Comparison of ENCODE assay signal across 19 mouse cellular contexts in genomic region chr11:100896078-100896477, GRCm38 (mm10). TPM values are rescaled to one million over a fixed set of nuclear protein-coding genes. Genes with fewer than 3 reads are reported as not detected.
A peak's percentile ranks its signal among the peaks of the same experiment; 100 is the strongest.
DNase-seq lines count a peak whose midpoint lies in the region; ATAC-seq and TF ChIP-seq lines count a peak whose summit lies in the region.
"Had no signal": no experiment of that assay in that cellular context is flagged by ENCODE, and none has a peak within 500 bp of the region (broad histone marks: within the 10 kb centered on the region; RNA-seq: fewer than 3 reads in every experiment).

No protein-coding gene starts in this region.

- intact Hi-C loops in left cerebral cortex, postnatal 4 days (cut with DNase I) = no loop called here

- H3K9ac ChIP-seq in forebrain, embryonic 14.5 days (ENCODE audit: low read length) = no peak overlapping the region
- H3K9ac ChIP-seq: embryonic facial prominence, embryonic 15.5 days; heart, embryonic 12.5 days; hindbrain, embryonic 15.5 days; kidney, embryonic 15.5 days had no signal

- H3K4me3 ChIP-seq in cerebellum, adult 2 months (replicated peaks; ENCODE audit: insufficient read depth, low read depth, low read length) = no peak overlapping the region
- H3K4me3 ChIP-seq in forebrain, embryonic 14.5 days (ENCODE audit: low read depth, low read length) = no peak overlapping the region
- H3K4me3 ChIP-seq: embryonic facial prominence, embryonic 15.5 days; erythroblast, embryonic 14.5 days; forebrain, embryonic 10.5 days; heart, embryonic 12.5 days; hindbrain, embryonic 15.5 days; kidney, embryonic 15.5 days had no signal

- H3K4me2 ChIP-seq in forebrain, embryonic 14.5 days (ENCODE audit: low read length) = no peak overlapping the region
- H3K4me2 ChIP-seq: embryonic facial prominence, embryonic 15.5 days; heart, embryonic 12.5 days; hindbrain, embryonic 15.5 days; kidney, embryonic 15.5 days had no signal

- H3K36me3 ChIP-seq in forebrain, embryonic 14.5 days (ENCODE audit: control insufficient read depth, insufficient read depth, low read length) = 0 out of 2 replicates have a peak, but pooled peaks cover 6% of the 10 kb centered on the region

- WGBS in cerebellum, adult 2 months = 15% methylated on average over 10 of the region's 10 CpGs
- 59% methylated on average over 10 of the region's 10 CpGs for WGBS in forebrain, embryonic 14.5 days

- H3K27me3 ChIP-seq in cerebellum, adult 2 months (ENCODE audit: control insufficient read depth, insufficient read depth, low read length) = no peaks in the 10 kb centered on the region
- 0 out of 2 replicates have a peak, but pooled peaks cover 3% of the 10 kb centered on the region for H3K27me3 ChIP-seq in forebrain, embryonic 14.5 days (replicated peaks; ENCODE audit: control insufficient read depth, insufficient read depth, low read length)
- H3K27me3 ChIP-seq: embryonic facial prominence, embryonic 15.5 days; heart, embryonic 12.5 days; hindbrain, embryonic 15.5 days; kidney, embryonic 15.5 days had no signal

- ATAC-seq in forebrain, embryonic 14.5 days = no peak
- ATAC-seq: forebrain, embryonic 16.5 days; intestine, embryonic 16.5 days had no signal

- H3K9me3 ChIP-seq in forebrain, embryonic 14.5 days (replicated peaks; ENCODE audit: control insufficient read depth, low read length) = no peaks in the 10 kb centered on the region
- H3K9me3 ChIP-seq: embryonic facial prominence, embryonic 15.5 days; forebrain, embryonic 10.5 days; heart, embryonic 12.5 days; hindbrain, embryonic 15.5 days; kidney, embryonic 15.5 days had no signal

- no peak overlapping the region for H3K27ac ChIP-seq in cerebellum, adult 2 months (ENCODE audit: insufficient read depth, low read length)
- H3K27ac ChIP-seq in forebrain, embryonic 14.5 days (ENCODE audit: low read depth, low read length) = no peak overlapping the region
- H3K27ac ChIP-seq: embryonic facial prominence, embryonic 15.5 days; forebrain, embryonic 10.5 days; hindbrain, embryonic 15.5 days; kidney, embryonic 15.5 days had no signal

- DNase-seq in left cerebral cortex, postnatal 4 days = peak; percentile 48
- no peak for DNase-seq in left cerebral cortex, adult 8-10 months (ENCODE audit: low spot score in 2 of 2)
- peak; percentile 57 for DNase-seq in cerebellum, adult 2 months
- DNase-seq in cerebellum, postnatal 10 days = peak; percentile 67 to 77
- DNase-seq in retina, postnatal 1 day = no peak
- DNase-seq in gastrocnemius, postnatal 10 days = no peak
- no peak for DNase-seq in forebrain, embryonic 14.5 days (ENCODE audit: low spot score)
- DNase-seq: adrenal gland, postnatal 14 days; embryo, embryonic 11 days; gastrocnemius, postnatal 14 days; kidney, adult 2 months had no signal

- TF ChIP-seq CTCF in cerebellum, adult 2 months (IDR thresholded peaks at IDR 0.05; ENCODE audit: borderline replicate concordance, insufficient read depth, low read depth, low read length) = no peak

- peaks cover 6% of the 10 kb centered on the region for H3K4me1 ChIP-seq in cerebellum, adult 2 months (ENCODE audit: control insufficient read depth, insufficient read depth, low read length)
- peaks cover 8% of the 10 kb centered on the region for H3K4me1 ChIP-seq in forebrain, embryonic 14.5 days (ENCODE audit: control insufficient read depth, insufficient read depth, low read length)

- TF ChIP-seq POLR2A in cerebellum, adult 2 months (IDR thresholded peaks at IDR 0.05; ENCODE audit: borderline replicate concordance, insufficient read depth, low read length) = no peak

RNA-seq across cellular contexts. Expression of gene Stat5a, which starts 36.9 kb away (rescaled TPM):
- total RNA-seq in left cerebral cortex, postnatal 4 days (2021) = 1 to 10 TPM in 1 of 2 experiments, under 1 TPM in 1; 0.98 to 1.2 TPM
- 1 to 10 TPM; 2.0 to 2.8 (median 2.1) TPM for total RNA-seq in left cerebral cortex, adult 8-10 months (2022)
- 3.0 and 4.0 TPM in 2 replicates for polyA plus RNA-seq in cerebellum, adult 2 months (2012; rRNA removed)
- total RNA-seq in gastrocnemius, postnatal 10 days (2021) = 10 to 100 TPM; 29.6 to 32.7 TPM
- 0.69 and 0.96 TPM in 2 replicates for polyA plus RNA-seq in forebrain, embryonic 14.5 days (2014; fragmentation: Nextera tagmentation; extraction: Ambion mirVana)

RNA-seq across cellular contexts. Expression of gene Stat3, which starts 43.3 kb away (rescaled TPM):
- total RNA-seq in left cerebral cortex, postnatal 4 days (2021) = 10 to 100 TPM; 32.4 to 36.7 TPM
- 10 to 100 TPM; 39.0 to 54.7 (median 46.3) TPM for total RNA-seq in left cerebral cortex, adult 8-10 months (2022)
- 45.0 and 47.5 TPM in 2 replicates for polyA plus RNA-seq in cerebellum, adult 2 months (2012; rRNA removed)
- 10 to 100 TPM; 49.1 to 56.7 TPM for total RNA-seq in gastrocnemius, postnatal 10 days (2021)
- 23.3 and 26.4 TPM in 2 replicates for polyA plus RNA-seq in forebrain, embryonic 14.5 days (2014; fragmentation: Nextera tagmentation; extraction: Ambion mirVana)

RNA-seq across cellular contexts. Expression of gene Stat5b, which starts 45.6 kb away (rescaled TPM):
- 10 to 100 TPM in 1 of 2 experiments, 1 to 10 TPM in 1; 9.6 to 11.8 TPM for total RNA-seq in left cerebral cortex, postnatal 4 days (2021)
- total RNA-seq in left cerebral cortex, adult 8-10 months (2022) = 10 to 100 TPM; 26.8 to 30.9 (median 30.6) TPM
- 33.6 and 37.5 TPM in 2 replicates for polyA plus RNA-seq in cerebellum, adult 2 months (2012; rRNA removed)
- total RNA-seq in gastrocnemius, postnatal 10 days (2021) = 100 to 1,000 TPM; 107 to 114 TPM
- polyA plus RNA-seq in forebrain, embryonic 14.5 days (2014; fragmentation: Nextera tagmentation; extraction: Ambion mirVana) = 10.9 and 11.4 TPM in 2 replicates

Comparison
In these comparisons a context has a peak if more than half of its experiments do, and no peak if none do; other contexts are left out.
1. DNase-seq: peak in left cerebral cortex, postnatal 4 days (single experiment), cerebellum, adult 2 months (2 of 2) and cerebellum, postnatal 10 days (2 of 2); none in left cerebral cortex, adult 8-10 months (0 of 2), retina, postnatal 1 day (single experiment), gastrocnemius, postnatal 10 days (single experiment) and forebrain, embryonic 14.5 days (single experiment).
2. RNA of gene Stat5a, which starts 36.9 kb away (total RNA-seq): 29.6 to 32.7 TPM in gastrocnemius, postnatal 10 days; 2.0 to 2.8 TPM in left cerebral cortex, adult 8-10 months and 0.98 to 1.2 TPM in left cerebral cortex, postnatal 4 days; every median in the first group is over 4 times any median in the second.